Mouse (Mus musculus): Measurements from ENCODE around the gene Eif3b. TPM values are rescaled to one million over a fixed set of nuclear protein-coding genes. Genes with fewer than 3 reads are reported as not detected.

The Eif3b gene
- polyA plus RNA-seq, 1 experiment from 2014 or later = 87.8 TPM

GRCm38 (mm10) chr5:140492684-140493233 lies 73.6 kb downstream of the Eif3b start:
- no peaks in the 10 kb centered on the region for H3K9me3 ChIP-seq (replicated peaks; ENCODE audit: control insufficient read depth, low read length)
- 20% methylated on average over 11 of the region's 11 CpGs for WGBS
- H3K27me3 ChIP-seq (ENCODE audit: control insufficient read depth, insufficient read depth, low read length) = peaks cover 2% of the 10 kb centered on the region
- H3K9ac ChIP-seq (ENCODE audit: low read length) = no peak overlapping the region
- H3K4me3 ChIP-seq (ENCODE audit: low read length) = no peak overlapping the region
- H3K27ac ChIP-seq (ENCODE audit: low read length) = no peak overlapping the region
- H3K4me1 ChIP-seq (ENCODE audit: control insufficient read depth, insufficient read depth, low read length) = no peaks in the 10 kb centered on the region
- ATAC-seq (replicated peaks; ENCODE audit: extremely low read depth, insufficient read depth, low FRiP score) = no peak
- H3K4me2 ChIP-seq (ENCODE audit: low read depth, low read length) = no peak overlapping the region
- no peaks in the 10 kb centered on the region for H3K36me3 ChIP-seq (ENCODE audit: control insufficient read depth, insufficient read depth)

Small RNAs within 50 kb of the gene (microRNA-seq; reads per million reads assigned to microRNA genes)
- 0.59 reads per million for gene Mir7038

Other genes with a start within 250 kb of the Eif3b start
- gene Mad1l1, start 97.8 kb upstream of the Eif3b start, polyA plus RNA-seq (2015; fragmentation: Nextera tagmentation; extraction: Ambion mirVana) = 26.5 and 27.8 TPM in 2 replicates
- gene Nudt1, start 97.7 kb upstream of the Eif3b start, polyA plus RNA-seq (2015; fragmentation: Nextera tagmentation; extraction: Ambion mirVana) = 27.4 and 28.5 TPM in 2 replicates
- gene Mrm2, start 87.4 kb upstream of the Eif3b start, polyA plus RNA-seq (2015; fragmentation: Nextera tagmentation; extraction: Ambion mirVana) = 16.7 and 16.9 TPM in 2 replicates
- 16.4 and 17.9 TPM in 2 replicates for gene Snx8, start 30.1 kb upstream of the Eif3b start, polyA plus RNA-seq (2015; fragmentation: Nextera tagmentation; extraction: Ambion mirVana)
- gene Gm4869, start 26.3 kb downstream of the Eif3b start, polyA plus RNA-seq (2015; fragmentation: Nextera tagmentation; extraction: Ambion mirVana) = not detected in 2 replicates
- gene Chst12, start 86.2 kb downstream of the Eif3b start, polyA plus RNA-seq (2015; fragmentation: Nextera tagmentation; extraction: Ambion mirVana) = 11.4 and 13.9 TPM in 2 replicates
- 0.79 and 0.98 TPM in 2 replicates for gene Grifin, start 145.7 kb downstream of the Eif3b start, polyA plus RNA-seq (2015; fragmentation: Nextera tagmentation; extraction: Ambion mirVana)
- 6.2 and 7.7 TPM in 2 replicates for gene Lfng, start 188.0 kb downstream of the Eif3b start, polyA plus RNA-seq (2015; fragmentation: Nextera tagmentation; extraction: Ambion mirVana)
- gene Ttyh3, start 229.7 kb downstream of the Eif3b start, polyA plus RNA-seq (2015; fragmentation: Nextera tagmentation; extraction: Ambion mirVana) = 16.3 and 17.9 TPM in 2 replicates

Data from heart, embryonic 16.5 days (tissue).